Mouse (Mus musculus): Measurements from ENCODE around the gene Rplp2.

- TF ChIP-seq GATA1 (IDR thresholded peaks at IDR 0.05; ENCODE audit: low read length) (no peak), TAL1 (IDR thresholded peaks at IDR 0.05; ENCODE audit: low read length) (no peak)
Observed at GRCm38 (mm10) chr7:141459301-141459711, 12.1 kb downstream of the Rplp2 start.
